Mouse (Mus musculus): ENCODE measurements around the gene Sdk2. TPM values are rescaled to one million over a fixed set of nuclear protein-coding genes. Genes with fewer than 3 reads are reported as not detected.

Sdk2 gene
- total and polyA plus RNA-seq, 2 experiments from 2014 or later = 3.0 to 30.4 TPM

DNA sequence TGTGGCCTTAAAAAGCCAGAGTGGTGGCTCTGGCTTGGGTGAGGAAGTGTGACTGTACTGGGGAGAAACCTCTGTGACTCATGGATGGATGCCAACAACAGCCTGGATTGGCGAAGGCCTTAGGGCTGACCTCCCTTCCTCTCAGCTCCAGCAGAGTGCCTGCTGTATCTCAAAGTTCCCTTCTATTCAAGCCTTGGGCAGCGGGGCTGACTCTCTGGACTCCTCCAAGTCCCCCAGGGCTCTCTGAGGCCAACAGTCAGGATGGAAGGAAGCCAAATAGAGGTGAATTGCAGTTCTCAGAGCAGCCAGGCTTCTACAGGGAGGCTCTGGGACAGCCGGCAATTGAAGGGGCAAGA is 94.4 kb downstream of the Sdk2 start:
- 35% methylated on average over 3 of the region's 3 CpGs for WGBS
- no peak for TF ChIP-seq CTCF (IDR thresholded peaks at IDR 0.05; ENCODE audit: low read depth)
- Histone ChIP-seq H3K9me3 (ENCODE audit: low read length) (no peaks in the 10 kb centered on the region), H3K27me3 (ENCODE audit: insufficient read depth, low read length) (no peaks in the 10 kb centered on the region), H3K27ac (peak overlapping the region; percentile 64), H3K4me1 (ENCODE audit: insufficient read depth, low read length) (peaks cover 25% of the 10 kb centered on the region), H3K9ac (replicated peaks; ENCODE audit: low read length) (no peak overlapping the region), H3K4me3 (ENCODE audit: low read length) (no peak overlapping the region), H3K36me3 (ENCODE audit: insufficient read depth, low read length) (no peaks in the 10 kb centered on the region), H3K4me2 (ENCODE audit: low read depth, low read length) (peak overlapping the region; percentile 8; the same call in 1 of the 2 replicates)
- peak; percentile 75 for DNase-seq (ENCODE audit: low spot score)
- ATAC-seq = peak; percentile 34

DNA sequence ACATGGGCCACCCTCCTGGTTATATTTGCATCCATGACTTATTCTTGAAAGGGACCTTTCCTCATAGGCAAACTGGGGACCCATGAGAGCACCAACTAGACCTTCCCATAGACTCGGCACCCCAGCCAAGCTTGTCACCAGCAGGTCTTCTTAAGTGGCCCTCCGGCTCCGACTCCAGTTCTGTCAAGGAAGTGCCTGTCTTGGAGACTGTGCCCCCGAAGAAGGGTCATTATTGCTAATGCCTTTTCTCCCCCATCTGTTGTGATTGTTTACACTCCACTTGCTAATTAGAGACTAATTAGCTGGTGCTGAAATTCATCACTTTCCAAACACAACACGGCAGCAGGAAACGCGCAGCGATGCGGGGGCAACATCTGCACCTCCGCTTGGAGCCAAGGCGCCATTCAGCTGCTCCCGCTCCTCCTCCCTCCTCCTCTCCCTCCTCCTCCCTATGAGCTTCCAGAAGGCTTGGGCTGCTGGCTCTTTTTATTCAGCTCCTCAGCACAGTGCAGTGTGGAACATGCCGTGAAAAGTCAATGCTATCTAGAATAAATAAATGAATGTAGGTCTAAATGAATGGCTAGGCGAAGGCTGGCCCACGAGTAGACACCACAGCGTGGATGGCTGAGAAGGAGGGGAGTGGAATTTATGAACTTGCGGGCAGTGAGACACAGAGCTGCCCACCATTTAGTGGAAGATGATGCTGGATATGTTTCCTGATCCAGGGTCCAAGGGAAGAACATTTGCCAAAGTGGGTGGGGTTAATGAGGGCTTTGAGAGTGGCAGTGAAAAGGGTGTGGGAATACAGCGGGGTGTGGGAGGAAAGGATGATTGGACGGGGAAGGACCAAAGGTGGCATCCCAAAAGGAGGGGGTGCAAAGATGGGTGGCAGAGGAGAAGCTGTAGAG is 95.0 kb downstream of the Sdk2 start:
- Histone ChIP-seq H3K4me1 (ENCODE audit: insufficient read depth, low read length) (peaks cover 25% of the 10 kb centered on the region), H3K27me3 (ENCODE audit: insufficient read depth, low read length) (no peaks in the 10 kb centered on the region), H3K36me3 (ENCODE audit: insufficient read depth, low read length) (no peaks in the 10 kb centered on the region), H3K4me3 (ENCODE audit: low read length) (no peak overlapping the region), H3K4me2 (ENCODE audit: low read depth, low read length) (peak overlapping the region; percentile 8; the same call in 1 of the 2 replicates), H3K9me3 (ENCODE audit: low read length) (no peaks in the 10 kb centered on the region), H3K9ac (replicated peaks; ENCODE audit: low read length) (no peak overlapping the region), H3K27ac (peak overlapping the region; percentile 64)
- ATAC-seq = peak; percentile 71; the same call in 1 of the 2 replicates
- WGBS = 29% methylated on average over 19 of the region's 19 CpGs
- peak; percentile 82 for DNase-seq (ENCODE audit: low spot score)
- no peak for TF ChIP-seq CTCF (IDR thresholded peaks at IDR 0.05; ENCODE audit: low read depth)

DNA sequence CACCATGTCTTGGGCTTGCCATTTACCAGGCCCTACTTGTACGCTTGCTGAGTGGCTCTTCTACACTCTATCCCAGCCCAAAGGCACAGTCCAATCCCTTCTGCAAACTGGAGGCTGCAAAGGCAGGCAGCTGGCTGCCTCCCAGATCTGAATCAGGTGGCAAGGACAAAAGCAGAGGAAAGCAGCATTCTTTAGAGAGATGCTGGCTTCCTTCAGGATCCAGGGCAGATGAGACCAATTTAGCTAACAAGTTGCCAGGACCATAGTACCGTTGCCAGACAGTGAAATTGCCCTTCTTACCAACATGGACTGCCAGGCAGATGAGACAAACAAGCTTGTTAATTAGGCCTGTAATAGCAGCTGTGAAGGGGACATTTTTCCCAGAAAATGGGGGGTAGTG is 96.8 kb downstream of the Sdk2 start:
- Histone ChIP-seq H3K27ac (no peak overlapping the region; the same call in 1 of the 2 replicates), H3K27me3 (ENCODE audit: insufficient read depth, low read length) (no peaks in the 10 kb centered on the region), H3K4me2 (ENCODE audit: low read depth, low read length) (no peak overlapping the region), H3K9ac (replicated peaks; ENCODE audit: low read length) (no peak overlapping the region), H3K36me3 (ENCODE audit: insufficient read depth, low read length) (no peaks in the 10 kb centered on the region), H3K4me1 (ENCODE audit: insufficient read depth, low read length) (peaks cover 25% of the 10 kb centered on the region), H3K9me3 (ENCODE audit: low read length) (no peaks in the 10 kb centered on the region), H3K4me3 (ENCODE audit: low read length) (no peak overlapping the region)
- TF ChIP-seq CTCF (IDR thresholded peaks at IDR 0.05; ENCODE audit: low read depth) = no peak
- WGBS = 49% methylated on average over 2 of the region's 2 CpGs
- ATAC-seq (no peak), DNase-seq (ENCODE audit: low spot score) (peak; percentile 73)

DNA sequence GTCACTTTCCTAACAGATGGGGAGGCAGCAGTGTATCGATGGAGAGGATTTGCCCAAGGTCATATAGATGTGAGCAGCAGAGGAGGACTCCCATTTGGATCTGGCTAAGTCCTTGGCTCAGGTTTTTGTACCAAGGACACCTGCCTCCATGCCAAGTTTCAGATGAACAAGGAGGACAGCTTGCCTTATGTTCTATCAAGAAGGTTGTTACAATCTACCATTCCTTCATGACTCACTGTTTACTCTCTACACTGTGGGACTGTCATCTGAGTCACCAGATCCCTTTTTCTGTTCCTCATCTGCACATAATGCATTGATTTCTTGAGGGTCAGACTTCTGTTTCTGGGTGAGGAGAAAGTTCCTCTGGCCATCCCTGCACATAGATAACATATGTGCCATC is 101.6 kb downstream of the Sdk2 start:
- no peaks in the 10 kb centered on the region for H3K9me3 ChIP-seq (ENCODE audit: low read length)
- H3K27ac ChIP-seq = no peak overlapping the region
- ATAC-seq = no peak
- 83% methylated on average over 1 of the region's 1 CpGs for WGBS
- no peak for DNase-seq (ENCODE audit: low spot score)
- H3K27me3 ChIP-seq (ENCODE audit: insufficient read depth, low read length) = no peaks in the 10 kb centered on the region
- H3K4me3 ChIP-seq (ENCODE audit: low read length) = no peak overlapping the region
- H3K4me1 ChIP-seq (ENCODE audit: insufficient read depth, low read length) = peaks cover 3% of the 10 kb centered on the region; the same call in 1 of the 2 replicates
- no peak overlapping the region for H3K9ac ChIP-seq (replicated peaks; ENCODE audit: low read length)
- no peak for TF ChIP-seq CTCF (IDR thresholded peaks at IDR 0.05; ENCODE audit: low read depth)
- H3K4me2 ChIP-seq (ENCODE audit: low read depth, low read length) = no peak overlapping the region
- no peaks in the 10 kb centered on the region for H3K36me3 ChIP-seq (ENCODE audit: insufficient read depth, low read length)

DNA sequence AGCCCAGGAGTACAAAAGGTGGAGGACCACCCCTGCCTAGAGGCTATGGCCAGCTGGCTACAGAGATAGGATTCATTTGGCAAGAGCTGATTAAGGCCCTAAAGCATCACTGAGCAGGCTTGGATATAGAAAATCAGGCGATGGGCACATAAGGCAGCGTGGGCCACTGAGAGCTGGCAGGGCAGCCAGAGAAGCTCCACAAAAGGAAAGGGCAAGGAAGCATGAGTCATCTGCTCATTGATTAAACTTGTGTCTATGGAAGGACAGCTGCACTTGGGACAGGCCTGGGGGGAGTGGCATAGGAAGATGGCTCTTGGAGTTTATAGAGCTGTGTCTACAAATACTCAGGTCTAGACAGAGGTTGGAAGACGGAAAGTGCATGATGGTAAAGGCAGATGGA is 104.1 kb downstream of the Sdk2 start:
- H3K4me2 ChIP-seq (ENCODE audit: low read depth, low read length) = no peak overlapping the region
- no peaks in the 10 kb centered on the region for H3K36me3 ChIP-seq (ENCODE audit: insufficient read depth, low read length)
- DNase-seq (ENCODE audit: low spot score) (no peak), ATAC-seq (no peak)
- H3K27me3 ChIP-seq (ENCODE audit: insufficient read depth, low read length) = no peaks in the 10 kb centered on the region
- TF ChIP-seq CTCF (IDR thresholded peaks at IDR 0.05; ENCODE audit: low read depth) = no peak
- WGBS = 77% methylated on average over 3 of the region's 3 CpGs
- H3K9ac ChIP-seq (replicated peaks; ENCODE audit: low read length) = no peak overlapping the region
- no peak overlapping the region for H3K4me3 ChIP-seq (ENCODE audit: low read length)
- H3K4me1 ChIP-seq (ENCODE audit: insufficient read depth, low read length) = no peaks in the 10 kb centered on the region
- H3K27ac ChIP-seq = no peak overlapping the region
- H3K9me3 ChIP-seq (ENCODE audit: low read length) = no peaks in the 10 kb centered on the region

DNA sequence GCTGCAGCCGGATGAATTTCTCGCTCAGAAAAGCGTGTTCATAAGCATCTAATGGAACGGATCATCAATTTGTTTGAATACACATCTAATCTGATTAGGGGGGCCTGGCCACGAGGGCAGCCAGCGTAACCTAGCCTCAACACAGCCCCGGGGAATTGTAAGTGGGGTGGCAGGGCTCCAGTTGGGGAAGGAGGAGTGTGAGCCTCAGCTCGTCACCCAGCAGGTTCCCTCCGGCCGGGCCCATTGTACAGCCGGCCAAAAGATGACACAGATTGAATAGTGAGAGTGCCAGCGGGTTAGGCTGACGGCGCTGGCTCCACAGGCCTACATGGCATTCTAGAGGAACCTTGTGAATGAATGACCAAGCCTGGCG is 115.2 kb downstream of the Sdk2 start:
- no peak overlapping the region for H3K4me3 ChIP-seq (ENCODE audit: low read length)
- 15% methylated on average over 15 of the region's 15 CpGs for WGBS
- H3K4me1 ChIP-seq (ENCODE audit: insufficient read depth, low read length) = peaks cover 14% of the 10 kb centered on the region
- H3K4me2 ChIP-seq (ENCODE audit: low read depth, low read length) = no peak overlapping the region
- H3K9ac ChIP-seq (replicated peaks; ENCODE audit: low read length) = no peak overlapping the region
- TF ChIP-seq CTCF (IDR thresholded peaks at IDR 0.05; ENCODE audit: low read depth) = no peak
- peak; percentile 81 for ATAC-seq
- H3K27ac ChIP-seq = no peak overlapping the region
- DNase-seq (ENCODE audit: low spot score) = peak; percentile 66
- no peaks in the 10 kb centered on the region for H3K36me3 ChIP-seq (ENCODE audit: insufficient read depth, low read length)
- no peaks in the 10 kb centered on the region; the same call in 1 of the 2 replicates for H3K27me3 ChIP-seq (ENCODE audit: insufficient read depth, low read length)
- H3K9me3 ChIP-seq (ENCODE audit: low read length) = no peaks in the 10 kb centered on the region

Data from hindbrain, postnatal 0 days (tissue).